Mouse (Mus musculus): ENCODE results near the gene Bcas2. TPM values are rescaled to one million over a fixed set of nuclear protein-coding genes. Genes with fewer than 3 reads are reported as not detected.

Bcas2 gene
- total RNA-seq (2021) = 10 to 100 TPM; 62.0 to 67.9 TPM

DNA sequence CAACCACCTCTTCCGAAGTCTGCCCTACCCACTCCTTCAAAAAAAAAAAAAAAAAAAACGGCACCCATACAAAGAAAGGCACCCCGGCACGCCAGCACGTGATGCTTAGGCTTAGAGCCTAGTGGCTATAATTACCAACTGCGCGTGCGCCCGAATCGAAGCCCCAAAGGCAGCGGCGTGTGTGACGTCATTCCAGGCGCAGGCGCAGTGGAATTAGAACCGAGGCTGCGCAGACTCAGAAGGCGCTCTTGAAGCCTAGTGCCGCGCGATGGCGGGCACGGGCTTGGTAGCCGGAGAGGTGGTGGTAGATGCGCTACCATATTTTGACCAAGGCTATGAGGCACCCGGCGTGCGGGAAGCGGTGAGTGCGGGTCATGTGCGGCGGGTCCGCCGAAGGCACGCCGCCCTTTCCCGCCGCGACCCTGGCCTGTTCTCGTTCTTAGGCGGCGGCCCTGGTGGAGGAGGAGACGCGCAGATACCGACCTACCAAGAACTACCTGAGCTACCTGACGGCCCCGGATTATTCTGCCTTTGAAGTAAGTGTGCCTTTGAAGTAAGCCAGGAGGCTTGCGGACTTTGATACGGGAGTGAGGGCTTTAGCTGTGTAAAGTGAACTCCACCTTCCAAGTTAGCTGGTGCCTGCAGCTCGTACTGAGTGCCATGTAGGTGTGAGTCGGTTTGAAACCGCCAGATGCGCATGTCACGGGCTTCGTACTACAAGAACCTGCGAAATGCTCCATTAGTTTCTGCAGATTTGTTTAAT lies at the start of gene Bcas2:
Gene Bcas2, plus strand, starts transcription at position 151 of the 763 bp plus-strand sequence.
- DNase-seq = peak; percentile 99

GRCm38 (mm10) chr3:103123636-103124035 lies 47.8 kb upstream of the Bcas2 start:
- DNase-seq = no peak

DNA sequence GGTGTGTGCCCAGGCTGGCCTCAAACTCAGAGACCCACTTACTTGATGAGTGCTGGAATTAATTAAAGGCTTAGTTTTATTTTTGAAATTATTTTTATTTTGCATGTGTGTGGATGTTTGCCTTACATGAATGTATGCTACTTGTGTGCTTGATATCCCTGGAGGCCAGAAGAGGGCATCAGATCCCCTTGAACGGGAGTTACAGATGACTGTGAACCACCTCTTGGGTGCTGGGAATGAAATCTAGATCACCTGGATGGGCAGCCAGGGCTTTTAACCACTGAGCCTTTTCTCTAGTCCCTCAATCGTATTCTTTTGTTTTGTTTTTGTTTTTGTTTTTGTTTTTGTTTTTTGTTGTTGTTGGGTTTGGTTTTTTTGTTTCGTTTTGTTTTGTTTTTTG lies 45.3 kb upstream of the Bcas2 start:
- DNase-seq = no peak

GRCm38 (mm10) chr3:103127177-103127576 lies 44.3 kb upstream of the Bcas2 start:
- DNase-seq = no peak

GRCm38 (mm10) chr3:103127721-103128120 lies 43.7 kb upstream of the Bcas2 start:
- DNase-seq = no peak

DNA sequence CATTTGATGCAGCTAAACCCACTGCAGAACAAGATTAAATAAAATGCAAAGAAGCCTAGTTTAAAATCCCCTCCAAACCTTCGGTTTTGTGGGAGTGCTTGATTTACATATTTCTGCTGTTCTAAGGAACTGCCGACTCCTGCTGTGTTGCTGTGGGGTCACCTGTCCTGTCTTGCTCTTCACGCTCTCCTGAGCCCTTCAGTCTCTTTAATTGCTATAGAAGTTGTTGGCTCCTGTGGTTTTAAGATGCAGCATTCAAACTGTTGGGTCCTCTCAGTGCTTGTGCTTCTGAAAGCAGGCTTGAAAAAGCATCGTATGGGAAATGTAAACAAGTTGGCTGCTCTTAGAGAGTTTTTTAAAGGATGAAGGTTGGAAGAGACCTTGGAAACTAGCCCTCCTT lies 43.2 kb upstream of the Bcas2 start:
- DNase-seq = no peak

- DNase-seq = no peak
Measured at GRCm38 (mm10) chr3:103129367-103130159, 41.9 kb upstream of the Bcas2 start.

DNA sequence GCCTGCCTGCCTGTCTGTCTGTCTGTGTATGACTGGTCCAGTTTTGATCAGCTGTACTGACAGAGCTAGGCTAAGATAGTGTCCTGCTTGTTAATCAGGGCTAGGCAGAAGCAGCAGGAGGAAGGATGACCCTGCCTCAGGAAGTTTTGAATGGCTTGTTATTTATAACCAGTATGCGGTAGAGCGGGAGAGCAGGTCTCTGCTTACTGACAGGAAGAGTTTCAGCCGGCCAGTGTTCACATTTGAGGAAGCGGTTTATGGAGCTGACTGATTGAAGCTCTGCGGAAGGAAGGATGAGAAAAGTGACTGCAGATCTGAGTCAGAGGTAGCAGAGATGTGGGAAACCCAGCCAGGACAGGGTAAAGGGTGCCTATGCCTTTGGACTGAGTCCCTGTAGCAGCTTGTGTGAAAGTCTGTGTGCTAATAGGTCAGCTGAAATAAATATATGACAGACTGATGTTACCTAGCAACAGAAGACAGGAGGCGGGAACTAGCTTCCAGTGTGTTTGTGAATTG lies 41.2 kb upstream of the Bcas2 start:
- DNase-seq = peak; percentile 15

- DNase-seq = no peak
Measured at GRCm38 (mm10) chr3:103133098-103133497, 38.4 kb upstream of the Bcas2 start.

DNA sequence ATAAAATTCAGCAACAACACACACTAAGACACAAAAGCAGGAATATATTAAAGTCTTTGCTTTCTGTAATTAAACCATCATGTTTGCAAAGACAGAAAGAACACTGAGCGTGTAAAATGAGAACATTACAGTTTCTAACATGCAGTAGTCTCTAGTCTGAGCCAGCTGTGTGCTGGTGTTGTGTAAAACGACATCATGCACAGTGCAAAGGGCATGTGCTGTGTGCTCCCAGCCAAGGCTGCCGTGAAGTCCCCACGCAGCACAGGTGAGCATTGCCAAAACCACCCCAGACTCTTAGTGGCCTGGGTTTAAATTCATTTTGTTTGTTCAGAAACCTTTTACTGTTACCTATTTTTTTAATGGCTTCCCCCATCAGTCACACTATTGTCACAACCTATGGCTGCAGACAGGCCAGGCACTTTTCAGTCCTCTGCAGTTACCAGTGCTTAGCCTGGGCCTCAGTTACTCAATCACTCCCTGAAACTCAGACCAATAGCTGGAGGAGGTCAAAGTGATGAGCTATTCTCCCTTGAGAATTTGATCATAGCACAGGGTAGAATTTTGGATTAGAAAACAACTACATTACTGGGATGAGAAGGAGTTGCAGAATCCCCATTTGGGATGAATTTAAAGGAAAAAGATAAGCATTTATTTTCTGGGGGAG lies 34.9 kb upstream of the Bcas2 start:
- DNase-seq = no peak

DNA sequence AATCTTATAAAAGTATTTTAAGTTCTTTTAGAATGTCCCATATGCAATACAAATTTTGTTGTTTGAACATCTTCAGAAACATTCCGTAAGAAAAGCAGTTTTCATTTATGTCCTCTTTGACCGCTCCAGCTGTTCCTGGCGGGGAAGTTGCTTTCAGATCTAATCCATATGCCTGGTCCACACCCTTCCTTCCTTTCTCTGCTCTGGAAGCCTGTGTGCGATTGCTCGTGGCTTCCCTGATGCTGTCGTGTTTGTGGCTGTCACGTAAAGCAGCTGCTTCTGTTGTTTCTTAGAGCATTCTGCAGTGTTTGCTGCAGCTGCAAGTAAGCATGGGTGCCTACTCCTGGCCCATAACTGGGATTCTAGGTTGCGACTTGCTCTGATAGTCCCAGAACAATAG lies 32.4 kb upstream of the Bcas2 start:
- DNase-seq = peak; percentile 33

DNA sequence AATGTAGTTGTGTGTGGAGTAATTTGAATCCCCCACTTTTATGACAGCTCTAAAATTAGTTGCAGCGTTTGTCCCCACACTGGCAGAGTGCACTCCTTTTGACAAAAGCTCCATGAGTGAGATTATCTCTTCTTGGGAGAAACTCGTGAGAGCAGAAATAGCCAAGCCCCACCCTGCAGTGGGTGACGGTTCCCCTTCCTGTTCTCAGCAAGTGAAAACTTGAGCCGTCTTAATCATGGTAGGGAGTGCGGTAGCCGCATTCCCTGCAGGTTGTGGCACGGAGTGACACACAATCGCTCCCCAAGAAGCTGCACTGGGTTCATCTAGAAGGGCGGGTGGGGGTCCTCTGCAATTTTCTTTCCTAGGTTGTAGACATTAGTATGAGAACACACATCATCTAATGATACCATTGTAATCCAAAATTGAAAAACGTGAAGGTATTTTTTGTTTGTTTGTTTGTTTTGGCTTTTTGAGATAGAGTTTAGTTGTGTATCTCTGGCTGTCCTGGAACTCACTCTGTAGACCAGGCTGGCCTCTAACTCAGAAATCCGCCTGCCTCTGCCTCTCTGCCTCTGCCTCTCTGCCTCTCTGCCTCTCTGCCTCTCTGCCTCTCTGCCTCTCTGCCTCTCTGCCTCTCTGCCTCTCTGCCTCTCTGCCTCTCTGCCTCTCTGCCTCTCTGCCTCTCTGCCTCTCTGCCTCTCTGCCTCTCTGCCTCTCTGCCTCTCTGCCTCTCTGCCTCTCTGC lies 31.2 kb upstream of the Bcas2 start:
- DNase-seq = peak; percentile 50

- DNase-seq = peak; percentile 36
Measured at GRCm38 (mm10) chr3:103141287-103141686, 30.2 kb upstream of the Bcas2 start.

- no peak for DNase-seq
Measured at GRCm38 (mm10) chr3:103142366-103142765, 29.1 kb upstream of the Bcas2 start.

DNA sequence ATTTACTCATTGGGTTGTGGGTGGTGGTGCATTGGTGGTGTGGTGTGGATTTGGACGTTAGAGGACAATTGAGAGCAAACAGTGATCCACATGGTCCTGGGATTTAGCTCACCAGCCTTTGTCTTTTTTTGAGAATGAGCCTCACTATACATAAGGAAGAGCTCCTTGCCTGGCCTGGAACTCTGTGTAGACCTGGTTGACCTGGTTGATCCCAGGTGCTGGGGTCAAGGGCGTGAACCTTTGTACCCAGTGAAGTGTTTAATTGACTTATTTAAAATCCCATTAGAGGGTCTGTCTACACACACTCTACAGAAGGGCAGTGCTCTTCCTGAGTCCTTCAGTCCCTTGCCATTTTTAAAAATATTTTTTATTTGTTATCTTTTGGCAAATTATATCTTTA lies 26.1 kb upstream of the Bcas2 start:
- no peak for DNase-seq

- DNase-seq = no peak
Measured at GRCm38 (mm10) chr3:103145791-103146190, 25.7 kb upstream of the Bcas2 start.

- no peak for DNase-seq
Measured at GRCm38 (mm10) chr3:103146330-103147166, 24.9 kb upstream of the Bcas2 start.

GRCm38 (mm10) chr3:103147775-103148174 lies 23.7 kb upstream of the Bcas2 start:
- no peak for DNase-seq

GRCm38 (mm10) chr3:103148941-103149340 lies 22.5 kb upstream of the Bcas2 start:
- no peak for DNase-seq

DNA sequence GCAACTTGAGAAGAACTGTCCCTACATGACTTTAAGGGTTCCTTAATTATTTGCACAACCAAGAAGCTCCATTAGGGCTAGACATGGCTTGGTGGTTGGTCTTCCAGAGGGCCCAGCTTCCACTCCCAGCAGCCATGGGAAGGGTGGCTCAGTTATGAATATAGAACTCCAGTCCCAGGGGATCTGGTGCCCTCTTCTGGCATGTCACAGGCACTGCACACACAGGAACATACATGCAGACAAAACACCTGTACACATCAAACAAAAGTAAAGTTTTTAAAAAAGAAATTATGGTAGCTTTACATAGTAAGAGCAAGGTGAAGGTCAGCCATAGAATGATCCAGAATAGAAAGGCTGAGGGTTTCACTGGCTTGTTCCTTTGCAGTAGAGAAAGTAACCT lies 17.7 kb upstream of the Bcas2 start:
- DNase-seq = no peak

- DNase-seq = no peak
Measured at GRCm38 (mm10) chr3:103159232-103159900, 12.1 kb upstream of the Bcas2 start.

Measured in heart, postnatal 4 days (tissue).